Mouse (Mus musculus): ENCODE measurements around the gene Plcb1. TPM values are rescaled to one million over a fixed set of nuclear protein-coding genes. Genes with fewer than 3 reads are reported as not detected.
A peak's percentile ranks its signal among the peaks of the same experiment; 100 is the strongest.

Gene Plcb1
- polyA plus RNA-seq, 1 experiment from 2014 or later, result 7.9 TPM

DNA sequence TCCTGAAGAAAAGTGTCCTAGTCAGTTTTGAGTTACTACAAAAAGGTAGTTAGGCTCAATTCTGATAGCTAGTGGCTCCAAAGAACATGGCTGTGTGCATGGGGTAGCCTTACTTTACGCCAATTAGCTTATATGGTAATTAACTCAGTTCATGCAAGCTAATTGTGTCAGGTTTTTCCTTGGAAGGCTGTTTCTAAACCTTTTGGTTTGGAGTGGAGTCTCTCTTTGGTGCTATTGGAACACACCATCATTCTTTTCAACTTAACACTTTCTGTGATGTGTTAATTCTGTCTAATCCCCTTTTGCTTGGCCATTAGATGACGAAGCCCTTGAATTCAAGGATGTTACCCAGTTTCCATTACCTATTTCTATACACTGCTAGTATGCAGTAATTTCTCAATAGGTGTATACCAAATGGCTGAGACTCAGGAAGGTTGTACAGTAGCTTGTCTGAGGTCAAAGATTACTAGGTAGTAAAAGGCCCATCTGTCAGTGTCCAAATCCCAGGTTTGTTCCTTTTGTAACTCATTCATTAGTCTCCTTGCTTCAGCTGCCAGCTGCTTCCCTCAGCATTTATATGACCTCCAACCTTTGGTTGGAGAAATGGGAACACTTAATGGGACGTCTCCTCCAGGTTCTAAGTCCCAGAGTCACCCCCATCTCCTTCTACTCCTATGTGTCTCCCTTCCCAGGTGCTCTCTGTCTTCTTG lies 42.1 kb downstream of the Plcb1 start:
- Histone ChIP-seq H3K4me3 (ENCODE audit: low read depth, low read length) (no peak overlapping the region), H3K36me3 (ENCODE audit: control insufficient read depth, insufficient read depth, low read length) (no peaks in the 10 kb centered on the region), H3K4me1 (replicated peaks; ENCODE audit: control insufficient read depth, insufficient read depth, low read length) (no peaks in the 10 kb centered on the region), H3K27ac (ENCODE audit: low read depth, low read length) (no peak overlapping the region), H3K27me3 (replicated peaks; ENCODE audit: control insufficient read depth, insufficient read depth, low read length) (no peaks in the 10 kb centered on the region), H3K9ac (ENCODE audit: low read depth, low read length) (no peak overlapping the region), H3K9me3 (ENCODE audit: control insufficient read depth, low read length) (no peaks in the 10 kb centered on the region), H3K4me2 (no peak overlapping the region)
- ATAC-seq (replicated peaks; ENCODE audit: low FRiP score), result no peak
- DNase-seq (ENCODE audit: low spot score), result no peak
- WGBS, result 81% methylated on average over 3 of the region's 3 CpGs

DNA sequence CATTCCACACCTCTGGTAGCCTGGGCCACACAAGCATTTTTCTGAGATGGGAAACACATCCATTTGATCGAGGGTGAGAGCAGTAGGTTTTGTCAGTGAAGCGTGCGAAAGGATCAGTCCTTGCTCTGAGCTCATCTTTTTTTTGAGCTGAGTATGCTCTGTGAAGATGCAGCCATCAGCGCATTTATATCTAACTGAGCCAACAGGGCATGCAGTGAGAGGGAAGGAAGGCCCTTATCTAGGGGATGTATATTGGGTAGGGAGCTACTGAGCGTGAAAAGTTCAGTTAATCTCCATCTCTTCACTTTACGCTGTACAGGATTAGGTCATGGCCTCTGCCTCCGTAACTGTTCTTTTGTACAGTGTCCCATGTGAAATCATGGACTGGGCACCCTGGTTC lies 46.0 kb downstream of the Plcb1 start:
- no peaks in the 10 kb centered on the region for H3K27me3 ChIP-seq (replicated peaks; ENCODE audit: control insufficient read depth, insufficient read depth, low read length)
- 81% methylated on average over 7 of the region's 7 CpGs for WGBS
- H3K9me3 ChIP-seq (ENCODE audit: control insufficient read depth, low read length), result no peaks in the 10 kb centered on the region
- no peaks in the 10 kb centered on the region for H3K4me1 ChIP-seq (replicated peaks; ENCODE audit: control insufficient read depth, insufficient read depth, low read length)
- H3K9ac ChIP-seq (ENCODE audit: low read depth, low read length), result no peak overlapping the region
- H3K4me3 ChIP-seq (ENCODE audit: low read depth, low read length), result no peak overlapping the region
- H3K36me3 ChIP-seq (ENCODE audit: control insufficient read depth, insufficient read depth, low read length), result no peaks in the 10 kb centered on the region
- H3K27ac ChIP-seq (ENCODE audit: low read depth, low read length), result no peak overlapping the region
- 0 out of 2 replicates have a peak, but pooled peaks have one; percentile 16 for ATAC-seq (replicated peaks; ENCODE audit: low FRiP score)
- H3K4me2 ChIP-seq, result no peak overlapping the region
- DNase-seq (ENCODE audit: low spot score), result no peak

DNA sequence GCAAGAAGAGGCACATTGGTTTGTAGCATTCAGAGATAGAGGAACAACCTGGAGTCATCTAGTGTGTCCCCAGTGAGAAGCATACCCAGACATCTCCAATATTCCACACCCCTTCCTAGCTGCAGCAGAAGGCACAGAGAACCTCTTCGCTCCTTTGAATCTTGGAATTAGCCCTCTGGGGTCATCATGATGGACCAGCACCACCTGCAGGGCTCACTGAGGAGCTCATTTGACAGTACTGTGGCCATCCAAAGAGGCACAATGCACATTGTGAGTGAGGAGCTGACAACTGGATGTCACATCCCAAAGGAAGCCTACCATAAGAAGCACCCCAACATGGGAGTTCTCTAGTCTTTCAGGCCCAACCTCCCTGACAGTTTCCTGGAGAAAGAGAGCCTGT lies 50.2 kb downstream of the Plcb1 start:
- H3K4me3 ChIP-seq (ENCODE audit: low read depth, low read length), result no peak overlapping the region
- no peaks in the 10 kb centered on the region for H3K36me3 ChIP-seq (ENCODE audit: control insufficient read depth, insufficient read depth, low read length)
- no peak overlapping the region for H3K4me2 ChIP-seq
- H3K9me3 ChIP-seq (ENCODE audit: control insufficient read depth, low read length), result no peaks in the 10 kb centered on the region
- no peak for DNase-seq (ENCODE audit: low spot score)
- WGBS, result 78% methylated on average over 1 of the region's 1 CpGs
- ATAC-seq (replicated peaks; ENCODE audit: low FRiP score), result no peak
- no peaks in the 10 kb centered on the region for H3K4me1 ChIP-seq (replicated peaks; ENCODE audit: control insufficient read depth, insufficient read depth, low read length)
- no peaks in the 10 kb centered on the region for H3K27me3 ChIP-seq (replicated peaks; ENCODE audit: control insufficient read depth, insufficient read depth, low read length)
- H3K27ac ChIP-seq (ENCODE audit: low read depth, low read length), result no peak overlapping the region
- H3K9ac ChIP-seq (ENCODE audit: low read depth, low read length), result no peak overlapping the region

DNA sequence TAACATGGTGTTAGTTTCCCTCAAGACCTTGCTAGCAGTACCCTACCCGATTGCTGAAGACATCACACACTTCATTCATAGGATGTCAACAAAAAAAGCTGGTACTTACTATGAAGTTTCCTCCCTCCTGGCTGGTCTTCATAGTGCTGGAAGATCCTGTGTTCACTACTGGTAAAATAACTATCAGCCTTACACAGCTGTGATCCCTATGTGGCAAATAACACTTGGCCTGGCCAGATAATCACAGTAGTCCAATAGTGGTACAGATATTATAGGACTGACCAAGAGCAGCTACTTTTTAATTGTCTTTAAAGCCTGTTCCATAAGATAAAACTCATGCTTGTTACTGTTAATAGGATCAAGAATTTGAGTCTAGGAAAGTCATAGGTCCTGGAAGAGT lies 52.3 kb downstream of the Plcb1 start:
- no peaks in the 10 kb centered on the region for H3K9me3 ChIP-seq (ENCODE audit: control insufficient read depth, low read length)
- WGBS, result 88% methylated on average over 1 of the region's 1 CpGs
- no peaks in the 10 kb centered on the region for H3K36me3 ChIP-seq (ENCODE audit: control insufficient read depth, insufficient read depth, low read length)
- H3K4me1 ChIP-seq (replicated peaks; ENCODE audit: control insufficient read depth, insufficient read depth, low read length), result no peaks in the 10 kb centered on the region
- no peaks in the 10 kb centered on the region for H3K27me3 ChIP-seq (replicated peaks; ENCODE audit: control insufficient read depth, insufficient read depth, low read length)
- no peak overlapping the region for H3K4me2 ChIP-seq
- no peak for DNase-seq (ENCODE audit: low spot score)
- no peak overlapping the region for H3K9ac ChIP-seq (ENCODE audit: low read depth, low read length)
- no peak overlapping the region for H3K4me3 ChIP-seq (ENCODE audit: low read depth, low read length)
- ATAC-seq (replicated peaks; ENCODE audit: low FRiP score), result peak; percentile 85
- no peak overlapping the region for H3K27ac ChIP-seq (ENCODE audit: low read depth, low read length)

GRCm38 (mm10) chr2:134838888-134839287 lies 53.0 kb downstream of the Plcb1 start:
- ATAC-seq (replicated peaks; ENCODE audit: low FRiP score) (no peak), DNase-seq (ENCODE audit: low spot score) (no peak)
- H3K27ac ChIP-seq (ENCODE audit: low read depth, low read length), result no peak overlapping the region
- 59% methylated on average over 1 of the region's 1 CpGs for WGBS
- H3K4me3 ChIP-seq (ENCODE audit: low read depth, low read length), result no peak overlapping the region
- no peaks in the 10 kb centered on the region for H3K36me3 ChIP-seq (ENCODE audit: control insufficient read depth, insufficient read depth, low read length)
- no peaks in the 10 kb centered on the region for H3K4me1 ChIP-seq (replicated peaks; ENCODE audit: control insufficient read depth, insufficient read depth, low read length)
- H3K4me2 ChIP-seq, result no peak overlapping the region
- no peaks in the 10 kb centered on the region for H3K9me3 ChIP-seq (ENCODE audit: control insufficient read depth, low read length)
- no peaks in the 10 kb centered on the region for H3K27me3 ChIP-seq (replicated peaks; ENCODE audit: control insufficient read depth, insufficient read depth, low read length)
- no peak overlapping the region for H3K9ac ChIP-seq (ENCODE audit: low read depth, low read length)

DNA sequence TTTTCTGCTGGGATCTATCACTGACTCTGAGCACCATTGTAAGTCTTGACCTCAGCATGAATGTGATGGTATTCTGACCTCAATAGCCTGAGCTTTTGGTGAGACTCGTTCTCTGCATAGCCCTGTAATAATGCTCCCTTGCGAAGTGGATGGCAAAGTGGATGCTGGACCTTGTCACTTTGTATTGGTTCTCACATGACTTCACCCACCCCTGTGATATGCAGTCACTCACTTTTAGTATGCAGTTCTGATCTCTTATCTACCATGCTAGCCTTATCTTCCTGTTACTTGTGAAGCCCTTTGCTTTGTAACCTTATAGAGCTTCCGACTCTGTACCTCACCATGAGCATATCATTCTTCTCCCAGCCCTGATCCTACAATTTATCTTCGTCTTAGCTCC lies 57.0 kb downstream of the Plcb1 start:
- no peak overlapping the region for H3K4me2 ChIP-seq
- H3K9ac ChIP-seq (ENCODE audit: low read depth, low read length), result no peak overlapping the region
- no peak overlapping the region for H3K27ac ChIP-seq (ENCODE audit: low read depth, low read length)
- H3K9me3 ChIP-seq (ENCODE audit: control insufficient read depth, low read length), result no peaks in the 10 kb centered on the region
- H3K4me1 ChIP-seq (replicated peaks; ENCODE audit: control insufficient read depth, insufficient read depth, low read length), result peaks cover 2% of the 10 kb centered on the region; the same call in 1 of the 2 replicates
- DNase-seq (ENCODE audit: low spot score) (no peak), ATAC-seq (replicated peaks; ENCODE audit: low FRiP score) (no peak)
- H3K4me3 ChIP-seq (ENCODE audit: low read depth, low read length), result no peak overlapping the region
- H3K27me3 ChIP-seq (replicated peaks; ENCODE audit: control insufficient read depth, insufficient read depth, low read length), result no peaks in the 10 kb centered on the region
- WGBS, result 72% methylated on average over 4 of the region's 4 CpGs
- H3K36me3 ChIP-seq (ENCODE audit: control insufficient read depth, insufficient read depth, low read length), result no peaks in the 10 kb centered on the region

GRCm38 (mm10) chr2:134844391-134845238 lies 58.7 kb downstream of the Plcb1 start:
- DNase-seq (ENCODE audit: low spot score), result no peak
- no peak overlapping the region for H3K9ac ChIP-seq (ENCODE audit: low read depth, low read length)
- H3K4me3 ChIP-seq (ENCODE audit: low read depth, low read length), result no peak overlapping the region
- no peak overlapping the region for H3K27ac ChIP-seq (ENCODE audit: low read depth, low read length)
- H3K27me3 ChIP-seq (replicated peaks; ENCODE audit: control insufficient read depth, insufficient read depth, low read length), result no peaks in the 10 kb centered on the region
- no peaks in the 10 kb centered on the region for H3K9me3 ChIP-seq (ENCODE audit: control insufficient read depth, low read length)
- no peaks in the 10 kb centered on the region for H3K36me3 ChIP-seq (ENCODE audit: control insufficient read depth, insufficient read depth, low read length)
- ATAC-seq (replicated peaks; ENCODE audit: low FRiP score), result peak; percentile 30
- H3K4me2 ChIP-seq, result no peak overlapping the region
- 56% methylated on average over 6 of the region's 6 CpGs for WGBS
- peaks cover 2% of the 10 kb centered on the region; the same call in 1 of the 2 replicates for H3K4me1 ChIP-seq (replicated peaks; ENCODE audit: control insufficient read depth, insufficient read depth, low read length)

GRCm38 (mm10) chr2:134845239-134845738 lies 59.4 kb downstream of the Plcb1 start:
- ATAC-seq (replicated peaks; ENCODE audit: low FRiP score), result 0 out of 2 replicates have a peak, but pooled peaks have one; percentile 34
- no peak overlapping the region for H3K9ac ChIP-seq (ENCODE audit: low read depth, low read length)
- no peak overlapping the region for H3K4me3 ChIP-seq (ENCODE audit: low read depth, low read length)
- H3K27ac ChIP-seq (ENCODE audit: low read depth, low read length), result no peak overlapping the region
- no peak overlapping the region for H3K4me2 ChIP-seq
- peaks cover 2% of the 10 kb centered on the region; the same call in 1 of the 2 replicates for H3K4me1 ChIP-seq (replicated peaks; ENCODE audit: control insufficient read depth, insufficient read depth, low read length)
- no peak for DNase-seq (ENCODE audit: low spot score)
- WGBS, result 52% methylated on average over 3 of the region's 3 CpGs
- H3K9me3 ChIP-seq (ENCODE audit: control insufficient read depth, low read length), result no peaks in the 10 kb centered on the region
- H3K27me3 ChIP-seq (replicated peaks; ENCODE audit: control insufficient read depth, insufficient read depth, low read length), result no peaks in the 10 kb centered on the region
- H3K36me3 ChIP-seq (ENCODE audit: control insufficient read depth, insufficient read depth, low read length), result no peaks in the 10 kb centered on the region

Data from liver, embryonic 11.5 days (tissue).